Mouse (Mus musculus): ENCODE data around the gene Ptprb. TPM values are rescaled to one million over a fixed set of nuclear protein-coding genes. Genes with fewer than 3 reads are reported as not detected.
A peak's percentile ranks its signal among the peaks of the same experiment; 100 is the strongest.

Gene Ptprb
- polyA plus RNA-seq, 1 experiment from 2014 or later, result 3.1 TPM

- no peaks in the 10 kb centered on the region for H3K9me3 ChIP-seq (ENCODE audit: control insufficient read depth, low read length)
- no peak overlapping the region for H3K4me3 ChIP-seq (replicated peaks; ENCODE audit: low read length)
- 0 out of 2 replicates have a peak, but pooled peaks cover 2% of the 10 kb centered on the region for H3K27me3 ChIP-seq (replicated peaks; ENCODE audit: control insufficient read depth, insufficient read depth, low read length)
- 36% methylated on average over 13 of the region's 13 CpGs for WGBS
- no peaks in the 10 kb centered on the region for H3K36me3 ChIP-seq (ENCODE audit: control insufficient read depth, insufficient read depth)
- no peak overlapping the region for H3K27ac ChIP-seq (ENCODE audit: low read length)
- H3K4me2 ChIP-seq (ENCODE audit: low read length), result no peak overlapping the region
- ATAC-seq, result peak; percentile 21
- H3K9ac ChIP-seq (replicated peaks; ENCODE audit: low read depth, low read length), result no peak overlapping the region
- peaks cover 13% of the 10 kb centered on the region for H3K4me1 ChIP-seq (replicated peaks; ENCODE audit: control insufficient read depth, insufficient read depth, low read length)
These were observed 107.7 kb downstream of the Ptprb start for GRCm38 (mm10) chr10:116382826-116383685.

GRCm38 (mm10) chr10:116384401-116384800, 109.1 kb downstream of the Ptprb start:
- Histone ChIP-seq H3K27me3 (replicated peaks; ENCODE audit: control insufficient read depth, insufficient read depth, low read length) (0 out of 2 replicates have a peak, but pooled peaks cover 2% of the 10 kb centered on the region), H3K9me3 (ENCODE audit: control insufficient read depth, low read length) (no peaks in the 10 kb centered on the region), H3K4me1 (replicated peaks; ENCODE audit: control insufficient read depth, insufficient read depth, low read length) (peaks cover 13% of the 10 kb centered on the region), H3K9ac (replicated peaks; ENCODE audit: low read depth, low read length) (no peak overlapping the region), H3K4me3 (replicated peaks; ENCODE audit: low read length) (no peak overlapping the region), H3K4me2 (ENCODE audit: low read length) (no peak overlapping the region), H3K36me3 (ENCODE audit: control insufficient read depth, insufficient read depth) (no peaks in the 10 kb centered on the region), H3K27ac (ENCODE audit: low read length) (no peak overlapping the region)
- 67% methylated on average over 4 of the region's 4 CpGs for WGBS
- no peak for ATAC-seq

GRCm38 (mm10) chr10:116386391-116386885, 111.1 kb downstream of the Ptprb start:
- peak; percentile 69 for ATAC-seq
- no peak overlapping the region for H3K4me2 ChIP-seq (ENCODE audit: low read length)
- H3K9ac ChIP-seq (replicated peaks; ENCODE audit: low read depth, low read length), result no peak overlapping the region
- 0 out of 2 replicates have a peak, but pooled peaks cover 2% of the 10 kb centered on the region for H3K27me3 ChIP-seq (replicated peaks; ENCODE audit: control insufficient read depth, insufficient read depth, low read length)
- peaks cover 13% of the 10 kb centered on the region for H3K4me1 ChIP-seq (replicated peaks; ENCODE audit: control insufficient read depth, insufficient read depth, low read length)
- no peaks in the 10 kb centered on the region for H3K36me3 ChIP-seq (ENCODE audit: control insufficient read depth, insufficient read depth)
- H3K27ac ChIP-seq (ENCODE audit: low read length), result no peak overlapping the region
- no peaks in the 10 kb centered on the region for H3K9me3 ChIP-seq (ENCODE audit: control insufficient read depth, low read length)
- WGBS, result 12% methylated on average over 7 of the region's 7 CpGs
- no peak overlapping the region for H3K4me3 ChIP-seq (replicated peaks; ENCODE audit: low read length)

- no peak overlapping the region for H3K4me2 ChIP-seq (ENCODE audit: low read length)
- H3K9ac ChIP-seq (replicated peaks; ENCODE audit: low read depth, low read length), result no peak overlapping the region
- no peak overlapping the region for H3K27ac ChIP-seq (ENCODE audit: low read length)
- no peaks in the 10 kb centered on the region for H3K36me3 ChIP-seq (ENCODE audit: control insufficient read depth, insufficient read depth)
- H3K27me3 ChIP-seq (replicated peaks; ENCODE audit: control insufficient read depth, insufficient read depth, low read length), result no peaks in the 10 kb centered on the region
- no peak overlapping the region for H3K4me3 ChIP-seq (replicated peaks; ENCODE audit: low read length)
- H3K4me1 ChIP-seq (replicated peaks; ENCODE audit: control insufficient read depth, insufficient read depth, low read length), result peaks cover 16% of the 10 kb centered on the region
- no peak for ATAC-seq
- H3K9me3 ChIP-seq (ENCODE audit: control insufficient read depth, low read length), result no peaks in the 10 kb centered on the region
- WGBS, result 62% methylated on average over 6 of the region's 6 CpGs
These were observed 113.5 kb downstream of the Ptprb start for GRCm38 (mm10) chr10:116388840-116389239.

- Histone ChIP-seq H3K4me3 (replicated peaks; ENCODE audit: low read length) (no peak overlapping the region), H3K36me3 (ENCODE audit: control insufficient read depth, insufficient read depth) (no peaks in the 10 kb centered on the region), H3K4me1 (replicated peaks; ENCODE audit: control insufficient read depth, insufficient read depth, low read length) (peaks cover 5% of the 10 kb centered on the region; the same call in 1 of the 2 replicates), H3K9me3 (ENCODE audit: control insufficient read depth, low read length) (no peaks in the 10 kb centered on the region), H3K9ac (replicated peaks; ENCODE audit: low read depth, low read length) (no peak overlapping the region), H3K27ac (ENCODE audit: low read length) (no peak overlapping the region), H3K27me3 (replicated peaks; ENCODE audit: control insufficient read depth, insufficient read depth, low read length) (no peaks in the 10 kb centered on the region), H3K4me2 (ENCODE audit: low read length) (no peak overlapping the region)
- 49% methylated on average over 9 of the region's 9 CpGs for whole genome bisulfite sequencing
- ATAC-seq, result no peak
These were observed 118.6 kb downstream of the Ptprb start for GRCm38 (mm10) chr10:116393790-116394475.

GRCm38 (mm10) chr10:116394585-116394984, 119.3 kb downstream of the Ptprb start:
- H3K4me2 ChIP-seq (ENCODE audit: low read length), result no peak overlapping the region
- no peak overlapping the region for H3K9ac ChIP-seq (replicated peaks; ENCODE audit: low read depth, low read length)
- 21% methylated on average over 4 of the region's 4 CpGs for WGBS
- H3K36me3 ChIP-seq (ENCODE audit: control insufficient read depth, insufficient read depth), result no peaks in the 10 kb centered on the region
- H3K27me3 ChIP-seq (replicated peaks; ENCODE audit: control insufficient read depth, insufficient read depth, low read length), result no peaks in the 10 kb centered on the region
- ATAC-seq, result no peak
- H3K9me3 ChIP-seq (ENCODE audit: control insufficient read depth, low read length), result no peaks in the 10 kb centered on the region
- H3K27ac ChIP-seq (ENCODE audit: low read length), result no peak overlapping the region
- H3K4me3 ChIP-seq (replicated peaks; ENCODE audit: low read length), result no peak overlapping the region
- peaks cover 5% of the 10 kb centered on the region; the same call in 1 of the 2 replicates for H3K4me1 ChIP-seq (replicated peaks; ENCODE audit: control insufficient read depth, insufficient read depth, low read length)

- H3K9ac ChIP-seq (replicated peaks; ENCODE audit: low read depth, low read length), result no peak overlapping the region
- no peak for ATAC-seq
- no peak overlapping the region for H3K4me3 ChIP-seq (replicated peaks; ENCODE audit: low read length)
- no peaks in the 10 kb centered on the region for H3K9me3 ChIP-seq (ENCODE audit: control insufficient read depth, low read length)
- H3K36me3 ChIP-seq (ENCODE audit: control insufficient read depth, insufficient read depth), result no peaks in the 10 kb centered on the region
- no peak overlapping the region for H3K27ac ChIP-seq (ENCODE audit: low read length)
- 82% methylated on average over 5 of the region's 5 CpGs for WGBS
- H3K4me2 ChIP-seq (ENCODE audit: low read length), result no peak overlapping the region
- peaks cover 5% of the 10 kb centered on the region; the same call in 1 of the 2 replicates for H3K4me1 ChIP-seq (replicated peaks; ENCODE audit: control insufficient read depth, insufficient read depth, low read length)
- no peaks in the 10 kb centered on the region for H3K27me3 ChIP-seq (replicated peaks; ENCODE audit: control insufficient read depth, insufficient read depth, low read length)
These were observed 121.0 kb downstream of the Ptprb start for GRCm38 (mm10) chr10:116396279-116396678.

- Histone ChIP-seq H3K9ac (replicated peaks; ENCODE audit: low read depth, low read length) (no peak overlapping the region), H3K27ac (ENCODE audit: low read length) (no peak overlapping the region), H3K9me3 (ENCODE audit: control insufficient read depth, low read length) (no peaks in the 10 kb centered on the region), H3K4me3 (replicated peaks; ENCODE audit: low read length) (no peak overlapping the region), H3K27me3 (replicated peaks; ENCODE audit: control insufficient read depth, insufficient read depth, low read length) (no peaks in the 10 kb centered on the region), H3K36me3 (ENCODE audit: control insufficient read depth, insufficient read depth) (no peaks in the 10 kb centered on the region), H3K4me2 (ENCODE audit: low read length) (no peak overlapping the region), H3K4me1 (replicated peaks; ENCODE audit: control insufficient read depth, insufficient read depth, low read length) (peaks cover 5% of the 10 kb centered on the region; the same call in 1 of the 2 replicates)
- no peak for ATAC-seq
- WGBS, result 93% methylated on average over 13 of the region's 13 CpGs
These were observed 121.6 kb downstream of the Ptprb start for GRCm38 (mm10) chr10:116396966-116397365.

GRCm38 (mm10) chr10:116397573-116397972, 122.2 kb downstream of the Ptprb start:
- 34% methylated on average over 14 of the region's 14 CpGs for WGBS
- no peak for ATAC-seq
- Histone ChIP-seq H3K27ac (ENCODE audit: low read length) (no peak overlapping the region), H3K4me3 (replicated peaks; ENCODE audit: low read length) (no peak overlapping the region), H3K36me3 (ENCODE audit: control insufficient read depth, insufficient read depth) (no peaks in the 10 kb centered on the region), H3K4me2 (ENCODE audit: low read length) (no peak overlapping the region), H3K4me1 (replicated peaks; ENCODE audit: control insufficient read depth, insufficient read depth, low read length) (peaks cover 5% of the 10 kb centered on the region; the same call in 1 of the 2 replicates), H3K9me3 (ENCODE audit: control insufficient read depth, low read length) (no peaks in the 10 kb centered on the region), H3K9ac (replicated peaks; ENCODE audit: low read depth, low read length) (no peak overlapping the region), H3K27me3 (replicated peaks; ENCODE audit: control insufficient read depth, insufficient read depth, low read length) (no peaks in the 10 kb centered on the region)
